Mouse (Mus musculus) hindlimb bud, embryonic 11.5 days (tissue): ENCODE results near the gene Limch1.

ENCODE experiments used
- DNase-seq: peaks from one replicate; pipeline ENCODE4 v3.0.0-alpha.2; 2012; ENCODE audit warnings: low read depth, low spot score; ENCODE audit errors: extremely low spot score

Limch1 gene

GRCm38 (mm10) chr5:66745996-66746681, 512 bp downstream of the Limch1 start:
- no peak for DNase-seq

GRCm38 (mm10) chr5:66746761-66747160, 1.1 kb downstream of the Limch1 start:
- DNase-seq, result no peak

GRCm38 (mm10) chr5:66747761-66748430, 2.3 kb downstream of the Limch1 start:
- no peak for DNase-seq

- no peak for DNase-seq
Measured at GRCm38 (mm10) chr5:66748448-66749115, 3.0 kb downstream of the Limch1 start.

- no peak for DNase-seq
Measured at GRCm38 (mm10) chr5:66750641-66751040, 5.0 kb downstream of the Limch1 start.

- DNase-seq, result no peak
Measured at GRCm38 (mm10) chr5:66751332-66751980, 5.8 kb downstream of the Limch1 start.

GRCm38 (mm10) chr5:66753620-66754019, 8.0 kb downstream of the Limch1 start:
- no peak for DNase-seq

- DNase-seq, result no peak
Measured at GRCm38 (mm10) chr5:66756821-66757705, 11.4 kb downstream of the Limch1 start.

GRCm38 (mm10) chr5:66757706-66758237, 12.1 kb downstream of the Limch1 start:
- no peak for DNase-seq

- DNase-seq, result no peak
Measured at GRCm38 (mm10) chr5:66759354-66759753, 13.7 kb downstream of the Limch1 start.

GRCm38 (mm10) chr5:66760747-66761146, 15.1 kb downstream of the Limch1 start:
- no peak for DNase-seq

GRCm38 (mm10) chr5:66762006-66762405, 16.4 kb downstream of the Limch1 start:
- DNase-seq, result no peak

GRCm38 (mm10) chr5:66764129-66764528, 18.5 kb downstream of the Limch1 start:
- no peak for DNase-seq

GRCm38 (mm10) chr5:66765911-66766310, 20.3 kb downstream of the Limch1 start:
- no peak for DNase-seq

- no peak for DNase-seq
Measured at GRCm38 (mm10) chr5:66768034-66768433, 22.4 kb downstream of the Limch1 start.

- DNase-seq, result no peak
Measured at GRCm38 (mm10) chr5:66769070-66769469, 23.4 kb downstream of the Limch1 start.

- no peak for DNase-seq
Measured at GRCm38 (mm10) chr5:66769558-66769957, 23.9 kb downstream of the Limch1 start.

GRCm38 (mm10) chr5:66777999-66778710, 32.5 kb downstream of the Limch1 start:
- no peak for DNase-seq

- DNase-seq, result no peak
Measured at GRCm38 (mm10) chr5:66780371-66780770, 34.7 kb downstream of the Limch1 start.

- DNase-seq, result no peak
Measured at GRCm38 (mm10) chr5:66781507-66781906, 35.9 kb downstream of the Limch1 start.
